Mouse (Mus musculus): ENCODE measurements around the gene Mavs. TPM values are rescaled to one million over a fixed set of nuclear protein-coding genes. Genes with fewer than 3 reads are reported as not detected.

Gene Mavs
- polyA plus RNA-seq, 1 experiment from 2014 or later: 18.4 TPM

DNA sequence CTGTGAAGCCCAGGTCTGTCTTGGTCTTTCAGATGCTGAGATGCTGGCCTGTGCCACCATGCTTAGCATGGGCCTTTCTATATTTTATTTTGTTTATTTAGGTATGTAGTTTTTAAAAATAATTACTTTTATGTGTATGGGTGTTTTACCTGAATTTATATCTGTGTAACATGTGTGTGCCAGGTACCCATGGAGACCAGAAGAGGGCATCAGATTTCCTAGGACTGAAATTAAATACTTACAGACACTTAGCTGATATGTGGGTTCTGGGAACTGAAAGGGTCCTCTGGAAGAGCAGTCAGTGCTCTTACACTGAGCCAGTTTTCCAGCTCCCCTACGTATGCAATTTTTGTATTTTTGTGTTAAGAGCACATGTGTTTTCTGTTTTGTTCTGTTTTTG, 52.4 kb downstream of the Mavs start:
- ATAC-seq (ENCODE audit: low read depth): no peak
- no peak for DNase-seq (ENCODE audit: low spot score)
- Histone ChIP-seq H3K36me3 (ENCODE audit: control insufficient read depth, insufficient read depth, low read length) (peaks cover 69% of the 10 kb centered on the region), H3K9me3 (ENCODE audit: control insufficient read depth, low read length) (no peaks in the 10 kb centered on the region), H3K4me1 (ENCODE audit: control insufficient read depth, insufficient read depth, low read length) (no peaks in the 10 kb centered on the region), H3K27ac (replicated peaks; ENCODE audit: low read depth, low read length) (no peak overlapping the region), H3K27me3 (replicated peaks; ENCODE audit: control insufficient read depth, insufficient read depth, low read length) (no peaks in the 10 kb centered on the region), H3K4me2 (ENCODE audit: low read depth, low read length) (no peak overlapping the region), H3K9ac (ENCODE audit: low read depth, low read length) (no peak overlapping the region), H3K4me3 (ENCODE audit: low read depth, low read length) (no peak overlapping the region)
- WGBS: 38% methylated on average over 1 of the region's 1 CpGs

- Histone ChIP-seq H3K4me2 (ENCODE audit: low read depth, low read length) (no peak overlapping the region), H3K27me3 (replicated peaks; ENCODE audit: control insufficient read depth, insufficient read depth, low read length) (no peaks in the 10 kb centered on the region), H3K9me3 (ENCODE audit: control insufficient read depth, low read length) (no peaks in the 10 kb centered on the region), H3K4me1 (ENCODE audit: control insufficient read depth, insufficient read depth, low read length) (no peaks in the 10 kb centered on the region), H3K36me3 (ENCODE audit: control insufficient read depth, insufficient read depth, low read length) (peaks cover 82% of the 10 kb centered on the region), H3K4me3 (ENCODE audit: low read depth, low read length) (no peak overlapping the region), H3K9ac (ENCODE audit: low read depth, low read length) (no peak overlapping the region), H3K27ac (replicated peaks; ENCODE audit: low read depth, low read length) (no peak overlapping the region)
- DNase-seq (ENCODE audit: low spot score) (no peak), ATAC-seq (ENCODE audit: low read depth) (no peak)
Observed at GRCm38 (mm10) chr2:131290669-131291068, 56.8 kb downstream of the Mavs start.

GRCm38 (mm10) chr2:131296746-131297261, 62.9 kb downstream of the Mavs start:
- Histone ChIP-seq H3K27me3 (replicated peaks; ENCODE audit: control insufficient read depth, insufficient read depth, low read length) (no peaks in the 10 kb centered on the region), H3K36me3 (ENCODE audit: control insufficient read depth, insufficient read depth, low read length) (peaks cover 72% of the 10 kb centered on the region), H3K4me1 (ENCODE audit: control insufficient read depth, insufficient read depth, low read length) (no peaks in the 10 kb centered on the region), H3K9ac (ENCODE audit: low read depth, low read length) (no peak overlapping the region), H3K4me3 (ENCODE audit: low read depth, low read length) (no peak overlapping the region), H3K4me2 (ENCODE audit: low read depth, low read length) (no peak overlapping the region), H3K27ac (replicated peaks; ENCODE audit: low read depth, low read length) (no peak overlapping the region), H3K9me3 (ENCODE audit: control insufficient read depth, low read length) (no peaks in the 10 kb centered on the region)
- no peak for ATAC-seq (ENCODE audit: low read depth)
- no peak for DNase-seq (ENCODE audit: low spot score)
- whole genome bisulfite sequencing: 88% methylated on average over 2 of the region's 2 CpGs

Small RNAs within 50 kb of the gene (microRNA-seq; reads per million reads assigned to microRNA genes)
- 48.8 reads per million, percentile 44 among the genes with 10 or more reads in this experiment for gene Mir103-2 (ENCODE audit: borderline number of aligned reads)

Other genes with a start within 250 kb of the Mavs start
- 31.5 and 32.0 TPM in 2 replicates for gene Gfra4, start 191.0 kb upstream of the Mavs start, polyA plus RNA-seq (2014; fragmentation: Nextera tagmentation; extraction: Ambion mirVana)
- gene Adam33, start 170.2 kb upstream of the Mavs start, polyA plus RNA-seq (2014; fragmentation: Nextera tagmentation; extraction: Ambion mirVana): 18.4 and 22.7 TPM in 2 replicates
- 0.58 and 0.70 TPM in 2 replicates for gene Siglec1, start 147.3 kb upstream of the Mavs start, polyA plus RNA-seq (2014; fragmentation: Nextera tagmentation; extraction: Ambion mirVana)
- gene Hspa12b, start 106.8 kb upstream of the Mavs start, polyA plus RNA-seq (2014; fragmentation: Nextera tagmentation; extraction: Ambion mirVana): 9.2 and 10.9 TPM in 2 replicates
- not detected in 2 replicates for gene Gm11037, start 100.6 kb upstream of the Mavs start, polyA plus RNA-seq (2014; fragmentation: Nextera tagmentation; extraction: Ambion mirVana)
- 64.6 and 69.4 TPM in 2 replicates for gene 1700037H04Rik, start 74.0 kb upstream of the Mavs start, polyA plus RNA-seq (2014; fragmentation: Nextera tagmentation; extraction: Ambion mirVana)
- 10.4 and 10.6 TPM in 2 replicates for gene Cenpb, start 54.0 kb upstream of the Mavs start, polyA plus RNA-seq (2014; fragmentation: Nextera tagmentation; extraction: Ambion mirVana)
- gene Cdc25b, start 47.1 kb upstream of the Mavs start, polyA plus RNA-seq (2014; fragmentation: Nextera tagmentation; extraction: Ambion mirVana): 51.2 and 60.8 TPM in 2 replicates
- 5.5 and 9.9 TPM in 2 replicates for gene Spef1, start 46.8 kb upstream of the Mavs start, polyA plus RNA-seq (2014; fragmentation: Nextera tagmentation; extraction: Ambion mirVana)
- gene Ap5s1, start 27.0 kb upstream of the Mavs start, polyA plus RNA-seq (2014; fragmentation: Nextera tagmentation; extraction: Ambion mirVana): 23.5 and 25.1 TPM in 2 replicates
- gene Pank2, start 28.4 kb downstream of the Mavs start, polyA plus RNA-seq (2014; fragmentation: Nextera tagmentation; extraction: Ambion mirVana): 36.0 and 40.1 TPM in 2 replicates
- 6.2 and 6.9 TPM in 2 replicates for gene Rnf24, start 118.8 kb downstream of the Mavs start, polyA plus RNA-seq (2014; fragmentation: Nextera tagmentation; extraction: Ambion mirVana)

Measured in embryonic facial prominence, embryonic 14.5 days (tissue).